Mouse (Mus musculus): ENCODE measurements at regions not wholly inside any gene's neighbourhood (a gene's known extent, or its start where the extent isn't known, plus 50 kb on each side); places are given as distances from the start of the nearest gene placed in this dataset.
"Not testable (repeated sequence)": the region's sequence is repeated elsewhere in the genome, so short reads cannot be mapped to it uniquely, and the experiment has no call there.

DNA sequence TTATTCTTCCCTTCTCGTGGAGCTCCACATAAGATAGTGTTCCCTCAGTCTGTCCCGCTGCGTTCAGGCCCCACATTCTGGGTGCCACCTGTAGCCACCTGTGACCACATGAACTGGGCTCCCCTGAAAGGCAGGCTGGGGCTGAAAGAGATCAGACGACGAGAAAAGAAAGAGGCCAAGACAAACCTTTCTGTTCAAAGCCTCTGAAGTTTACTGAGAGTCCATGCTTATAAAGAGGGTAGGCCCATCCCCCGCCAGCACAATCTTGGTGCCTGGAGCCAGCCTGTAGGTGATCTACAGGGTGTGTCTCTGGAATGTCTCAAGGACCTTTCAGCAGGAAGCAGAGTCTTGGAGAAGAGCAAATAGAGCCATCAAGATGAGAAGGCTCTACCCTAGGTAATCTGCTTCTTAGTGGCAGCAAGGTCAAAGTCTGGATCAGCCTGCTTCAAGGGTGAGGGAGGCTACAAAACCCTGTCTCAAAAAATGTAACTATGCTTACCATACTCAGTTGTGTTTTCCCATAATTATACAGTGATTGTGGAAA lies 72.2 kb upstream of the Arhgap42 start:
- not testable (repeated sequence) for TF ChIP-seq POLR2A (IDR thresholded peaks at IDR 0.05; ENCODE audit: low read depth, low read length); CTCF (conservative IDR thresholded peaks at IDR 0.05; ENCODE audit: insufficient read depth, insufficient read length, low read depth, low read length)
